Mouse (Mus musculus) lung, embryonic 14.5 days (tissue): ENCODE measurements around the gene Hook2. TPM values are rescaled to one million over a fixed set of nuclear protein-coding genes. Genes with fewer than 3 reads are reported as not detected.

ENCODE experiments used
- ATAC-seq: fragments of 200-750 bp; cut with Nextera tagmentation; 2 replicates; pipeline ENCODE4 v1.8.0; 2017; ENCODE audit warnings: mild to moderate bottlenecking, moderate TSS enrichment, moderate library complexity; ENCODE audit not compliant: insufficient read depth
- DNase-seq: peaks from one replicate; pipeline ENCODE4 v3.0.0-alpha.2; 2015
- H3K27ac ChIP-seq: fragments of 300-500 bp; sonication (generic); 2 replicates; pipeline ENCODE4 v1.5.1; 2014; ENCODE audit warnings: low read depth, mild to moderate bottlenecking, moderate library complexity
- H3K27me3 ChIP-seq: fragments of 300-500 bp; sonication (generic); 2 replicates; pipeline ENCODE4 v1.6.1; 2014; ENCODE audit warnings: low read length, control low read depth; ENCODE audit not compliant: insufficient read depth
- H3K36me3 ChIP-seq: fragments of 300-500 bp; sonication (generic); 2 replicates; pipeline ENCODE4 v1.6.1; 2014; ENCODE audit warnings: control low read depth; ENCODE audit not compliant: insufficient read depth
- H3K4me1 ChIP-seq: fragments of 300-500 bp; sonication (generic); 2 replicates; pipeline ENCODE4 v1.6.1; 2014; ENCODE audit warnings: antibody characterized with exemption, control low read depth; ENCODE audit not compliant: insufficient read depth
- H3K4me2 ChIP-seq: fragments of 300-500 bp; sonication (generic); 2 replicates; pipeline ENCODE4 v1.6.1; 2014; ENCODE audit warnings: mild to moderate bottlenecking
- H3K4me3 ChIP-seq: fragments of 300-500 bp; sonication (generic); 2 replicates; pipeline ENCODE4 v1.5.1; 2014; ENCODE audit warnings: low read depth, low read length
- H3K9ac ChIP-seq: fragments of 300-500 bp; sonication (generic); 2 replicates; pipeline ENCODE4 v1.6.1; 2014
- H3K9me3 ChIP-seq: fragments of 300-500 bp; sonication (generic); 2 replicates; pipeline ENCODE4 v1.6.1; 2016; ENCODE audit warnings: low read depth, low read length, control low read depth
- CTCF ChIP-seq: IDR thresholded peaks from 2 replicates; pipeline ENCODE4 v1.5.1; 2016; ENCODE audit warnings: antibody characterized with exemption, low read depth
- WGBS: fragments of 180-500 bp; shearing (Covaris S2); extraction: QIAGEN DNeasy Blood & Tissue Kit; methylation state at CpG from one replicate; pipeline ENCODE4 v1.1.7; 2014; 5-methylcytosine and 5-hydroxymethylcytosine counted together
- polyA plus RNA-seq: library from polyadenylated mRNA; unstranded; fragments of >200 nt; fragmentation: Nextera tagmentation; extraction: Ambion mirVana; gene quantifications from 2 replicates; pipeline ENCODE4 v1.2.1, GENCODE M21; 2014

Hook2 gene
- polyA plus RNA-seq, 1 experiment from 2014 or later: 18.0 TPM

- no peak overlapping the region for H3K27ac ChIP-seq
- no peaks in the 10 kb centered on the region for H3K36me3 ChIP-seq
- DNase-seq (peak; percentile 86), ATAC-seq (peak; percentile 12; the same call in 1 of the 2 replicates)
- WGBS: 11% methylated on average over 9 of the region's 9 CpGs
- H3K4me2 ChIP-seq: no peak overlapping the region
- no peak overlapping the region for H3K4me3 ChIP-seq
- H3K4me1 ChIP-seq: no peaks in the 10 kb centered on the region
- H3K9me3 ChIP-seq: no peaks in the 10 kb centered on the region
- H3K27me3 ChIP-seq: peaks cover 52% of the 10 kb centered on the region
- no peak for TF ChIP-seq CTCF
- no peak overlapping the region for H3K9ac ChIP-seq
These were observed 43.2 kb upstream of the Hook2 start for GRCm38 (mm10) chr8:84947241-84947545.

- WGBS: 20% methylated on average over 12 of the region's 12 CpGs
- Histone ChIP-seq H3K27me3 (peaks cover 46% of the 10 kb centered on the region), H3K4me3 (no peak overlapping the region), H3K9ac (no peak overlapping the region), H3K27ac (no peak overlapping the region), H3K4me1 (no peaks in the 10 kb centered on the region), H3K4me2 (no peak overlapping the region), H3K36me3 (no peaks in the 10 kb centered on the region), H3K9me3 (no peaks in the 10 kb centered on the region)
- DNase-seq: no peak
- no peak for TF ChIP-seq CTCF
- ATAC-seq: no peak
These were observed 40.6 kb upstream of the Hook2 start for GRCm38 (mm10) chr8:84949753-84950152.

GRCm38 (mm10) chr8:84952612-84953255 lies 37.7 kb upstream of the Hook2 start:
- H3K36me3 ChIP-seq: peaks cover 8% of the 10 kb centered on the region; the same call in 1 of the 2 replicates

GRCm38 (mm10) chr8:84956768-84957167 lies 33.6 kb upstream of the Hook2 start:
- ATAC-seq: no peak
- Histone ChIP-seq H3K4me1 (no peaks in the 10 kb centered on the region), H3K4me3 (no peak overlapping the region), H3K27me3 (0 out of 2 replicates have a peak, but pooled peaks cover 10% of the 10 kb centered on the region), H3K9me3 (no peaks in the 10 kb centered on the region), H3K4me2 (no peak overlapping the region), H3K9ac (no peak overlapping the region), H3K36me3 (peaks cover 32% of the 10 kb centered on the region), H3K27ac (no peak overlapping the region)
- WGBS: 52% methylated on average over 2 of the region's 2 CpGs
- TF ChIP-seq CTCF: peak; percentile 81
- DNase-seq: peak; percentile 87

More at GRCm38 (mm10) chr8:84952612-84953255, 37.7 kb upstream of the Hook2 start:
- H3K9me3 ChIP-seq: no peaks in the 10 kb centered on the region
- H3K27me3 ChIP-seq: peaks cover 19% of the 10 kb centered on the region; the same call in 1 of the 2 replicates
- H3K4me2 ChIP-seq: 0 out of 2 replicates have a peak overlapping the region, but pooled peaks have one; percentile 21
- no peaks in the 10 kb centered on the region for H3K4me1 ChIP-seq
- no peak for TF ChIP-seq CTCF
- no peak overlapping the region for H3K9ac ChIP-seq
- ATAC-seq (peak; percentile 70), DNase-seq (peak; percentile 58)
- no peak overlapping the region for H3K4me3 ChIP-seq
- 8% methylated on average over 18 of the region's 18 CpGs for WGBS
- no peak overlapping the region for H3K27ac ChIP-seq

GRCm38 (mm10) chr8:84959811-84960210 lies 30.6 kb upstream of the Hook2 start:
- no peak for ATAC-seq
- Histone ChIP-seq H3K4me3 (no peak overlapping the region), H3K9me3 (no peaks in the 10 kb centered on the region), H3K9ac (no peak overlapping the region), H3K27ac (no peak overlapping the region), H3K27me3 (no peaks in the 10 kb centered on the region), H3K4me1 (no peaks in the 10 kb centered on the region), H3K36me3 (peaks cover 37% of the 10 kb centered on the region), H3K4me2 (no peak overlapping the region)
- no peak for DNase-seq
- no peak for TF ChIP-seq CTCF
- 89% methylated on average over 7 of the region's 7 CpGs for whole genome bisulfite sequencing

- 84% methylated on average over 4 of the region's 4 CpGs for WGBS
- Histone ChIP-seq H3K9ac (no peak overlapping the region), H3K4me2 (no peak overlapping the region), H3K36me3 (peaks cover 24% of the 10 kb centered on the region), H3K27ac (no peak overlapping the region), H3K4me3 (no peak overlapping the region), H3K4me1 (peaks cover 7% of the 10 kb centered on the region), H3K27me3 (no peaks in the 10 kb centered on the region), H3K9me3 (no peaks in the 10 kb centered on the region)
- DNase-seq (no peak), ATAC-seq (no peak)
- TF ChIP-seq CTCF: no peak
These were observed 26.5 kb upstream of the Hook2 start for GRCm38 (mm10) chr8:84963952-84964351.

- ATAC-seq: peak; percentile 90
- WGBS: under 1% methylated on average over 41 of the region's 41 CpGs
These were observed 24.6 kb upstream of the Hook2 start for GRCm38 (mm10) chr8:84965731-84966291.

More at GRCm38 (mm10) chr8:84965731-84966291, 24.6 kb upstream of the Hook2 start:
- Histone ChIP-seq H3K4me2 (peak overlapping the region; percentile 79), H3K9ac (peak overlapping the region; percentile 61), H3K4me1 (peaks cover 7% of the 10 kb centered on the region), H3K9me3 (no peaks in the 10 kb centered on the region), H3K27ac (peak overlapping the region; percentile 80), H3K36me3 (peaks cover 15% of the 10 kb centered on the region), H3K27me3 (no peaks in the 10 kb centered on the region), H3K4me3 (peak overlapping the region; percentile 68)
- TF ChIP-seq CTCF: no peak
- peak; percentile 99 for DNase-seq
